Mouse (Mus musculus) ES-E14 (cell line): ENCODE results near the gene Fuca1. TPM values are rescaled to one million over a fixed set of nuclear protein-coding genes. Genes with fewer than 3 reads are reported as not detected.

Experiments used
- DNase-seq: peaks from one replicate; pipeline ENCODE4 v3.0.0-alpha.2; 2013; ENCODE audit warnings: low read depth, low spot score
- H3K27ac ChIP-seq: 2 replicates; pipeline ENCODE4 v1.5.1; 2012; ENCODE audit warnings: low read depth, mild to moderate bottlenecking, low read length, moderate library complexity, mixed read lengths; ENCODE audit not compliant: poor library complexity, insufficient read depth, severe bottlenecking
- H3K36me3 ChIP-seq: 2 replicates; pipeline ENCODE4 v1.6.1; 2012; ENCODE audit warnings: mild to moderate bottlenecking, low read length, moderate library complexity, mixed read lengths; ENCODE audit not compliant: control insufficient read depth, poor library complexity, insufficient read depth, severe bottlenecking
- H3K4me1 ChIP-seq, 2 experiments: fragments of 150-350 bp in 1 of 2; sonication (generic) in 1 of 2; 2 replicates each; pipeline ENCODE4 v1.6.1; 2012; ENCODE audit warnings: low read length in 2 of 2, mild to moderate bottlenecking in 1 of 2, mixed read lengths in 1 of 2; ENCODE audit not compliant: control insufficient read depth in 2 of 2, insufficient read depth in 2 of 2, poor library complexity in 1 of 2
- H3K4me3 ChIP-seq, 2 experiments: fragments of 150-350 bp in 1 of 2; sonication (generic) in 1 of 2; 2 replicates each; pipeline ENCODE4 v1.5.1; 2012; ENCODE audit warnings: low read length in 2 of 2, low read depth in 1 of 2, mild to moderate bottlenecking in 1 of 2, mixed read lengths in 1 of 2; ENCODE audit not compliant: insufficient read depth in 1 of 2, poor library complexity in 1 of 2, severe bottlenecking in 1 of 2
- H3K9ac ChIP-seq: 2 replicates; pipeline ENCODE4 v1.6.1; 2012; ENCODE audit warnings: low read depth, mild to moderate bottlenecking, low read length, mixed read lengths; ENCODE audit not compliant: poor library complexity, insufficient read depth, severe bottlenecking
- H3K9me3 ChIP-seq: fragments of 150-350 bp; sonication (generic); 2 replicates; pipeline ENCODE4 v1.6.1; 2012; ENCODE audit warnings: low read depth, mild to moderate bottlenecking, low read length; ENCODE audit not compliant: control insufficient read depth, insufficient read depth
- CHD2 ChIP-seq: IDR thresholded peaks from 2 replicates; pipeline ENCODE4 v1.6.1; 2014; ENCODE audit warnings: mild to moderate bottlenecking, low read depth, low read length, inconsistent platforms
- HCFC1 ChIP-seq: IDR thresholded peaks from 2 replicates; pipeline ENCODE4 v1.6.1; 2012; ENCODE audit warnings: low read length, inconsistent platforms, borderline replicate concordance; ENCODE audit not compliant: insufficient read depth
- MAFK ChIP-seq: IDR thresholded peaks from 2 replicates; pipeline ENCODE4 v1.6.1; 2014; ENCODE audit warnings: mild to moderate bottlenecking, low read depth, low read length, inconsistent platforms; ENCODE audit not compliant: insufficient read depth
- ZC3H11A ChIP-seq: IDR thresholded peaks from 2 replicates; pipeline ENCODE4 v1.6.1; 2012; ENCODE audit warnings: low read depth, mild to moderate bottlenecking, inconsistent platforms, low read length, borderline replicate concordance
- ZNF384 ChIP-seq: IDR thresholded peaks from 2 replicates; pipeline ENCODE4 v1.6.1; 2012; ENCODE audit warnings: low read depth, low read length, inconsistent platforms
- in situ Hi-C, 2 experiments: fragments of 600-800 bp; cut with MboI; formaldehyde crosslinking; loops; one replicate each; pipeline ENCODE4 v1.15.1; 2025; ENCODE audit warnings: low sequenced_read_pairs in 2 of 2, inconsistent platforms in 1 of 2; ENCODE audit not compliant: unreplicated experiment in 2 of 2
- total RNA-seq: library from RNA; depleted of rRNA; stranded (reverse); fragments of 300-350 nt; gene quantifications from 2 replicates; pipeline ENCODE4 v1.2.3, GENCODE M21; 2012

The Fuca1 gene
- total RNA-seq, 1 experiment = 69.8 TPM

GRCm38 (mm10) chr4:135874564-135875535, 45.7 kb upstream of the Fuca1 start:
- Histone ChIP-seq H3K4me3 (0 out of 4 replicates have a peak overlapping the region, but pooled peaks of 1 of the 2 experiments have one; percentile 87), H3K9ac (no peak overlapping the region), H3K4me1 (peaks cover 6 to 13% of the 10 kb centered on the region in 2 experiments; a peak in 3 of 4 replicates), H3K9me3 (no peaks in the 10 kb centered on the region), H3K36me3 (peaks cover 9% of the 10 kb centered on the region), H3K27ac (no peak overlapping the region)
- no peak for DNase-seq
- in situ Hi-C loops = no loop called here
- TF ChIP-seq ZNF384 (no peak), MAFK (no peak), CHD2 (no peak), HCFC1 (no peak), ZC3H11A (no peak)

DNA sequence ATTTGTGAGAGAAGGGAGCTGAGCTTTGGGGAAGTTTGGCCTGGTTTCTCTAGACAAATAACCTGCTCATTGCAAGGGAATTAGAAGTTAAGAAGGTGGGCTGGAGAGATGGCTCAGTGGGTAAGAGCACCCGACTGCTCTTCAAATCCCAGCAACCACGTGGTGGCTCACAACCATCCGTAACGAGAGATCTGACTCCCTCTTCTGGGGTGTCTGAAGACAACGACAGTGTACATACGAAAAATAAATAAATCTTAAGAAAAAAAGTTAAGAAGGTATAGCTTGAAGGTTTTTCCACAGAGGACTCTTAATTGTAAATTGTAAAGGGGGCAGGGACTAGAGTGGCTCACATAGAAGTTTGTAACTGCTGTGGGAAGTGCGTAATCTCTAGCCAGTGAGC, 45.0 kb upstream of the Fuca1 start:
- H3K27ac ChIP-seq = no peak overlapping the region
- H3K9ac ChIP-seq = no peak overlapping the region
- no peaks in the 10 kb centered on the region for H3K9me3 ChIP-seq
- TF ChIP-seq MAFK (no peak), HCFC1 (no peak), CHD2 (no peak), ZNF384 (no peak), ZC3H11A (no peak)
- in situ Hi-C loops = no loop called here
- H3K4me3 ChIP-seq = no peak overlapping the region
- peaks cover 9% of the 10 kb centered on the region for H3K36me3 ChIP-seq
- DNase-seq = no peak
- H3K4me1 ChIP-seq = peaks cover 6 to 13% of the 10 kb centered on the region in 2 experiments; a peak in 3 of 4 replicates

- Histone ChIP-seq H3K9ac (no peak overlapping the region; the same call in 1 of the 2 replicates), H3K36me3 (peaks cover 9% of the 10 kb centered on the region), H3K4me3 (peak overlapping the region in 1 of 2 experiments; percentile 18; a peak in 1 of 4 replicates), H3K4me1 (peaks cover 6 to 13% of the 10 kb centered on the region in 2 experiments; a peak in 3 of 4 replicates), H3K27ac (no peak overlapping the region), H3K9me3 (no peaks in the 10 kb centered on the region)
- in situ Hi-C loops = no loop called here
- TF ChIP-seq ZC3H11A = no peak
- TF ChIP-seq MAFK = no peak
- TF ChIP-seq ZNF384 = no peak
- TF ChIP-seq CHD2 = no peak
- no peak for TF ChIP-seq HCFC1
- DNase-seq = no peak
Measured at GRCm38 (mm10) chr4:135875991-135876582, 44.4 kb upstream of the Fuca1 start.

GRCm38 (mm10) chr4:135876583-135877020, 43.9 kb upstream of the Fuca1 start:
- no peak for TF ChIP-seq CHD2
- TF ChIP-seq MAFK = no peak
- no peak overlapping the region for H3K27ac ChIP-seq
- H3K9me3 ChIP-seq = no peaks in the 10 kb centered on the region
- H3K9ac ChIP-seq = peak overlapping the region; percentile 38
- in situ Hi-C loops = no loop called here
- H3K4me1 ChIP-seq = peaks cover 6 to 13% of the 10 kb centered on the region in 2 experiments; a peak in 3 of 4 replicates
- no peak for DNase-seq
- peaks cover 9% of the 10 kb centered on the region for H3K36me3 ChIP-seq
- H3K4me3 ChIP-seq = peak overlapping the region; percentile 12 to 34; a peak in 3 of 4 replicates
